Mouse (Mus musculus) right cerebral cortex, postnatal 10 days (tissue): ENCODE measurements around the gene Gad1.
A peak's percentile ranks its signal among the peaks of the same experiment; 100 is the strongest.

Source experiments
- DNase-seq, 2 experiments: peaks; one replicate each; pipeline ENCODE4 v3.0.0; 2021; ENCODE audit warnings: low spot score in 2 of 2

The Gad1 gene

DNA sequence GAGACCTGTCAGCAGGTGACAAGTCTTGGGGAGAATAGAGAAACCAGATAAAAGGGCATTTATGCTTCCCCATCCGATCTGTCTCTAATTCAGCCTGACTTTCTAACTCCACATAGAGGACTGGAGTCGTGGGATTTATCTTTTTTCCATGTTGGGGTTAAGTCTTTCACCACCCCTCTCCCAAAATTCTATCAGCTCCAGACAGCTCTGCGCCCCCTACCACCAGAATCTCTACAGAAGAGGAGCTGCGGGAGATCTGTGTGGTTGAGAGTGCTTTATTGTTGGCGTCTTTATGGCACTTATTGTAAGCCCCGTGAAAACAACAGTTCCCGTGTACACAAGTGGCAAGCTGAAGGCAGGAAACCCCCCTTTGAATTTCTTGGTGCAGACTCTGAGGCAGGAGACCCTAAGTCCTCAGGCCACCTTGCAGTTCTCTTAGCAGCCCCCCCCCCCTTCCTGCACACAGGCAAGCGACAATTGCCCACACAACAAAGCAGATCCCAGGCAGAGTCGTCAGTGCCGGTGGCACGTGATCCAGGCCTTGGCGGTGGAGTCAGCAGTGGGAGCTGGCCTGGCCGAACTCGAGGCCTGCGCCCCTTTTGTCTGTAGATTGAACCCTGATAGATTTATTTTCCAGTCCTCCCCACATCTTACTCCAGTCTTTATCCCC lies 11.9 kb downstream of the Gad1 start:
- DNase-seq: peak in 1 of 2 experiments; percentile 35

DNA sequence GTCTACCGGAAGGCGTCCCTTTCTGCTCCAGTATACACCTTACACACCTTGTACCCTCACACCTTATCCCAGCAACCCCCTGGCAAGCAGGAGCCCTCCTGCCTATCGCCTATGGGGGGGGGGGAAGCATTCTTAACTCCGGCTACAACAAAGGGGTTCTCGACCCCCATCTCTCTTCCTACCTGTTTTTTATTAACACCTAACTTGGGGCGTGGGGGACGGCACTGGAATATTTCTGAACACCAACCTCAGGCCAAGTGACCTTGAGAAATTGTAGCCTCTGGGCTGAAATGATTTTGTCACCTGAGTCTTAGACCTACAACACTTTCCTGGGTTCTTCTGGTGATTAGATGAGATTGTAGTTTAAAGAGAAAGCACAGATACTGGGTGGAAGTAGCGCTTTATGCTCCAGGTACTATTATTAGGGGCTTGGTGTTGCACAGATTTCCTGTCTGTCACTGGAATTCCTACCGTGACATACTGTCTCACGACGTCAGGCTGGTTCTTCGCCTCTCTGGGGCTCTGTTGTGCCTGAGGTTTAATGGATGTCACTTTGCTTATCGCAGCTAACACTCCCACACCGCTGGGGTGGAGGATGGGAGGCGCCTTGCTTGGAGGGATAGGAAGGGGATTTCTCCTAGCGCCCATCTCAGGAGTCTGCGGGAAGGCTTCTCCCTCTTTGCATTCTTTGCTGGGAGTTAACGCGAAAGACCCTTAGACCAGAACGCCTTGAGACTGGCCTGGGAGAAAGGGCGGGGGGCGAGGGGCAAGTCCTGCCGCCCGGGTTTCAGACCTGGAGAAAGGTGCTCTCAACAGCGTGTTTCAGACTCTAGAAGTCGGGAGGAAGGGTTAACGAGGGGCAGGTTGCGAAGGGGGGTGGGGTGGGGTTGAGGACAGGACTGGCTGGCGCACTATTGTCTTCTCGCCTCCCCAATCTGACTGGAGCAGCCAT lies 13.1 kb downstream of the Gad1 start:
- peak in 1 of 2 experiments; percentile 33 for DNase-seq

DNA sequence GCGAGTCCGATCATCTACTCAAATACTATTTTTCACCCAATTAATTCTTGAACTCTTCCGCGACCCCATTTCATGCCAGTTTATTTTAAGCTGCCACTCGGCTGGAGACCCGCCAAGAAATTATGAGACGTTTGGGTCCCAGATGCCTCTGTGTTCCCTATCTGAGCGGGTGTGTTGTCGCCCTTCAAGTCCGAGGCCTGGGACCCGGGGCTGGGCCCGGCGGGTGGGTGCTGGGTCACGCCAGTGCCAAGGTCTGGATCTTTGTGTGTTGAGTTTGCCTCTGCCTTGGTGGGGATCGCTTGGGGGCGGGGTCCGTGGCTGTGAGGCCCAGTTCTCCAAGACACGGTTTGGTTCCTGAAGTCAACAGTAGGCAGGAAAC lies 13.7 kb downstream of the Gad1 start:
- DNase-seq: peak in 1 of 2 experiments; percentile 42

DNA sequence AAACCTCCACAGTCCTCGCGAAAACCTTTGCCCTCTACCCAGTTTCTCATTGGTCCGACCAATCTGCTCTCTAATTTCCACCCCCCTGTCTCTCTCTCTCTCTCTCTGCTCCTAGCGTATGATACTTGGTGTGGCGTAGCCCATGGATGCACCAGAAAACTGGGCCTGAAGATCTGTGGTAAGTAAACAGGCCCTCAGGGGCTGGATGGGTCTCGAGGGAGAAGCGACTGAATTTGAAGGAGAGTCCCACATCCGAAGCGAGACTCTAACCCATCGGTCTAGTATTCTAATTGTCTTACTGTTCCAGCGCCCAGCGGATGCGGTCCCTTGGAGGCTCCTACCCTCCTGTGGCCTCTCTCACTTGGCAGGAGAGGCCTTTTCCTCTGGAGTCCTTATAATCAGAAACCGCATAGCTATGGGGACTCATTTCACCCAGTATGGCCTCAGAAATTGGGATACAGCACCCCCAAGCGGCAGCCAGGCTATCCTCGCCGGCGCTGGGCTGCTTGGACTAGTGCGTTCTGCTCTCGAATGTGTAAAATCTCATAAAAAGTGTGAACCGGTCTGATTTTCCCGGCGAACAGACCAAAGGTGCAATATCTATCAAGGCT lies 14.3 kb downstream of the Gad1 start:
- DNase-seq: peak; percentile 61 to 69

DNA sequence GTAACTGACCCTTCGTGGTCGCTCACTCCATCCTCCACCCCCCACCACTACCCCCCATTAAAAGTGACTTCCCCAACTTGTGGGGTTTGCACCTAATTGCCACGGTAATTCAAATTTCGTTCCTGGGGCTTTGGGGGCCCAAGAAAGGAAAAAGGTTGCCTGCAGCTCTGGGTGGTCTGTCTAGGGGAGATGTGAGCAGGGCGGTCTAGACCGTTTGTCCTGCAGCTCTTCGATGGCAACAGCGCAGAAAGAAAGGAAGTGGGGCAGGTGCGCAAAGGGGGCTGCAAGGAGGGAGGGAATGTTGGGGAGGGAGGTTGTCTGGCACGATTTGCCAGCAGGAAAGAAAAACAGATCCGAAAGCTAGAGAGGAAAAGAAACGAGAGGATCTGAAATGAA lies 14.8 kb downstream of the Gad1 start:
- DNase-seq: no peak

DNA sequence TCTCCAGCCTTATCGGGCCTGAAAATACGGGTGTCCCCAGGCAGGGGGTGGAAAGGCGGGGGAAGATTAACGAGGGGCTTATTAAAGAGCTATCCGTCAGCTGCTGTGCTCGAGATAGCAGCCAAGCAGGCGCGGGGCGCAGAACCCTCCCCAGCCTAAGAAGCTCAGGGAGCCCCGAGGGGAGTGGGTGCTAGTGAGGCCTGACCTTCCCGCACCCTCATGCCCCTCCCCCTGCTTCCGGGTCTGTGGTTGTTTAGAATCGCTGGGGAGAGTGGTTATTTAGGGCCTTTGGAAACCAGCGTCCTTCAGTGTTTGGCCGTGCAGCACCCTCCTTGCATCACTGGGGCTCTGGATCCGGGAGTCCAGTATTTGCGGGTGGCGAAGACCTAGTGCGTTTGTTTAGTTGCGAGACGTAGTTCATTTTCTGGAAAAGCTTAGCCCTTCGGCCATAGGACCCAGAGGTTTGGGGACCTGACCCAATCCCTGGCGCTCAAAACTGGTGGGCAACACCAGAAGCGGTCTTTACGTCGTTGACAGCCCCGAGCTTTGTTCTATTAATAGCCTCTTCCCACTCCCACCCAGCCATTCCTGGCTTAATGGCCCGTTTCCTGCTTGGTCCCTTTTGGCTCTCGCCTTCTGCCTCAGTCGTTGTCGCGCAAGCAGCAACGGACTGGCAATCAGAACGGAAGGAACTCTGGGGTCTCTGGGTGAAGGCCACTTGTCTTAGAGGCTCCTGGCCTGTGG lies 15.5 kb downstream of the Gad1 start:
- peak in 1 of 2 experiments; percentile 31 for DNase-seq

DNA sequence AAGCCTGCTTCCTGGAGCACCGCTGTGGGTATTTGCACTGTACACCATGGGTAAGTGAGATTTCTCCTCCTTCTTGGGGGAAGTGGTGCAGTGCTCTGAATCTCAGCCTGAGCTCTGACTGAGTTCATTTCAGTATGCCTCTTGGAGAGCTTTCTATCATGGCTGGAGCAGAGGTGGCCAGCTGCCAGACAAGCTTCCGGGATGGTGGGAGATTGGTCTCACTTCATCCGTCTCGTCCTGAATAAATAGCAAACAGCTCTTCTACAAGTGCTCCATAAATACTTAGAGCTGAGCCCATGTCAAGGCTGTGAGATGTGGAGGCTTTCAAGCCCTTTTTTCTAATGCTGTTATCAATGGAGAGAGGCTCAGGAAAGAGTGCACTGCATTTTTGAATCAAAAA lies 18.8 kb downstream of the Gad1 start:
- no peak for DNase-seq

DNA sequence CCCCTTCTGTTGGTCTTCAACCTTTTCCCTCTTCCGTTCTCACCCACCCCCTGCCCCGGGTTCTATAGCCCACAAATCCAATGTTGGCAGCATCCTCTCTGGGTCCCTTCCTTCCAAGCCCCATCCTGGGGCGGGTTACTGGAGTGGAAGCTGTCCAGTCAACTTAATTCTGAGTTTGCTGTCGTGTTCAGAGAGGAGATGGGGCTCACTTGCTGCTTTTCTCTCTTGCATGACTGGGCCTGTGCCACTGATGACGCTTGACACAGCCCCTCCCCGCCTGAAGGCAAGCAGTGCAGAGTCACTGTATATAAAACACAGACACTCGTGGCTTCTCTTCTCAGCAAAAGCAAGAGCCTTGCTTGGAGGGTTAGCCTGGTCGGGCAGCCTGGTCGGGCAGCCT lies 19.4 kb downstream of the Gad1 start:
- no peak for DNase-seq

DNA sequence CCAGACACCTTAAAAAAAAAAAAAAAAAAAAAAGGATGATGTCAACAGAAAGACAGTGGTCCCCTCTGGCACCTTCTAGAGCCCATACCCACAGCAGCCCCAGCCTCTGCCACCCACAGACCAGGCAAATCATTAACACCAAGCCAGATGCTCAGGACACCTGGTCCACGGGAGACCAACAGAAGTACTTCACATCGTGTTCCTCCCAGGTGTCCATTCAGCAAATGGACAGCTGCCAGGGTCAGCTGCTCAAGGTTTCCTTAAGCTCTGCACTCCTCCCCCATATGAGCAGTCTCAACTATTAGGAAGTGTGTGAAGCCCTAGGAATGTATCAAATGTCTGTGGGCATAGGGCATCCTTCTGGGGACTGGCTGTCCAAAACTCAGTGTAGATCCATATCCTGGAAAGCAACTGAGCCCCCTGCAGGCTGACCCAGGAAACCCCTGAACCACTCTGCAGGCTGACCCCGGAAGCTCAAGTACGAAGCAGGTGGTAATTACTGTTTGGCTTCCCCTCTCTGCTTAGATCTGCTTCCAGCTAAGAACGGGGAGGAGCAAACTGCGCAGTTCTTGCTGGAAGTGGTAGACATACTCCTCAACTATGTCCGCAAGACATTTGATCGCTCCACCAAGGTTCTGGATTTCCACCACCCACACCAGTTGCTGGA lies 20.8 kb downstream of the Gad1 start:
- DNase-seq: no peak

DNA sequence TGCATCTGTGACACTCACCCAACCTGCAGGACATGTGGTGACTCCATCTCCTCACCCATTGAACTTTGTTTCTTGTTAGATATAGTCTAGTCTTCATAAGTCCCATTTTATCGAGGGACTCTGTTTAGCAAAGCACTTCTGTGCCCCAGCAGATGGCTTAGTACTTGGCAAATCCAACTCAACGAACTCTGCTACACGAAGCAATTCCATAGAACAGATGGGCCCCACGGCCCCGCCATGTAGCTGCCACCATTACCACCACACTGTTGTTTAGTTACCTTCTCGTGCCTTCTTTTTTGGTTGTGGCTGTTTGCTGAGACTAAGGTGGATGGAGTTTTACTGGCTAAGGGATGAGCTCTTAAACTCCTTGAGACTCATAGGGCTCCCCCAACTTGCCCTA lies 35.3 kb downstream of the Gad1 start:
- DNase-seq: no peak

DNA sequence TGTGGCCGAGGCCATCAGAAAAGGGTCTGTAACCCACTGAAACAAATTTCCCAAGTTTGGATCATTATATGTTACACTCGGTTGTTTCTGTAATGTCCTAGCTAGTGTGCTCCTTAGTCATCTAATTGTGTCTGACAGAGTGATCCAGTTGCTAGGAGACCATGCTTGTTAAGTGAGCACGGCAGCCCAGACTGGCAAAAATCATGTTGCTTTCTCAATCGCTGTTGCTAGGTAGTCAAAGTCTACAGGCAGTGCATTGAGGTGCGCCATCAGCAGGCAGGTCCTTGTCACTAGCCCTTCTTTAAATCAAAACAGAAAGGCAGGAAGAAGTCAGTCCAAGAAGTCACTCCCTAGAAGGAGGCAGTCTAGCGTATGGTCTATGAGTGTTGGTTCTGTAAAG lies 39.6 kb downstream of the Gad1 start:
- DNase-seq: peak; percentile 63 to 79

DNA sequence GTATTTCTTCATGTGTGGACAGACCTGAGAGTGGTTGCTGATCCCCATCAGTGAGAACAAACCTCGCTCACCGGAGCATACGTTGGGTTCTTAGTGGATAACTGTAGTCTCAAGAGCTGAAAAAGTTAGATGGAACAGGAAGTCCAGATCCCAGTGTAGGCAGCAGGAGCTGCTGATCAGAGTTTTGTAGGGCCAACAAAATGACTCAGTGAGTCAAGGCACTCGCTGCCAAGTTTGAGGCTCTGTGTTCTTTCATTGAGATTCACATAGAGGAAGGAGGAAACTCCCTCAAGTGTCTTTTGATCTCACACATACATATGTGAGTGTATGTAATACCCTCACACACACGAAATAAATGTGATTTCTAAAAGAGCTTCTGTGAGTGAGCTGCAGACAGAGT lies 40.8 kb downstream of the Gad1 start:
- no peak for DNase-seq

DNA sequence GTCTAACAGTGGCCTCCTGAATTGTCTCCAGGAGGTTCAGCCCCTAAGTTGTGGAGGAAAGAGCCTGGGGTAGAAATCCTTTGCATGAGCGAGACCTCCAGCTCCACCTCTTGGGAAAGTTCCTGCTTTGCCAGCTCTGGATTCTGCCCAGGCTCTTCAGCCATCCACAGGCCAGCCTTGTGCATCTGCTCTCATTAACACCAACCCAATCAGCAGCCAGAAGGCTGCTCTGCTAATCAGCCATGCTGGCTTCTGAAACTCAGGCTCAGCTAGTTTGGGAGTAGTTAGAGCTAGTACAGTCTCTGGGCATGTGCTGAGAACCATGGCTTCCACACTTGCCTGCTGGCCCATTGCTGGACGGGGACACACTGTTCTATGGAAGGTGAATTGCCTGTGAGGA lies 43.0 kb downstream of the Gad1 start:
- DNase-seq: no peak

DNA sequence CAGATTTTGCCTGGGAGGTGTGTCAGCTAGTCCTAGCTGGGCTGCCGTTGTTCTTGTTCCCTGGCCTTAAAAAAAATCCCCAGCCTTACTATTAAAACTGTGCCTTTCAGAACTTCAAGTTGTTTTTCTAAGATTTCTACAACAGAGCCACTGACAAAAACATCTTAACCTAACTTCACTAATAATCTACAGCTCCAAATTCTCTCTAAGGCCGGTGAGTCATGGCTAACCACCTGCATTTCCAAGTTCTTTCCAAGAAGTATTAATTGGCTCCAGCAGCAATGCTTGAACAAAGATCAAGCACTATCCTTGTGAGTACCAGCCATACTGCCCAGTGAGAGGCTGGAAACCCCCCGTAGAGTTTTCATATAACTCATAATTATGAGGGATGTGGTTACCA lies 56.9 kb downstream of the Gad1 start:
- DNase-seq: no peak

DNA sequence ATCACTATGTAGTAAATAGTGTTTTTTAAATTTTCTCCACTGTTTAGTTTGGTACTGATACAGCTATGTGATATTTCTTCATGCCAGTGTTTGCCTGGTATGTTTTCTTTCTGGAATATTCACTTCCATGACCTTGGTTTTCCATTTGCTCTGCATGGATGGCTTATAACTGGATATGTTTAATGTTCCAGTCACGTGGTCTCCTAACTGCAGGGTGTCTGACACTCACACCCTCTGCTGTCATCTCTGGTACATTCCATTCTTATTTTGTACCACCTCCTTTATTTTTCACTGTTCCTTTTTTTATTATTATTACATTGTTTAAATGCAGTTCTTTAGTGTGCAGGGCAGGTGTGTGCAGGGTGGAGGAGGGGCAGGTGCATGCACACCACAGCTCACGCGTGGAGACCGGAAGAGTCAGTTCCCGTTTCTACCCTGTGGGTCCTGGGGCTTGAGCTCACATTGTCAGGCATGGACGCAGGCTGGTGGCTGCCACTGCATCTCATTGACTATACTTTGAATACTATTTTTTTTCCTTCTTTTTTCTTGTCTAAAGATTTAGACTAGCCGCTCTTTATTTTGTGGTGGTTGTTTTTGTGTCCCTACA lies 62.0 kb downstream of the Gad1 start:
- no peak for DNase-seq

DNA sequence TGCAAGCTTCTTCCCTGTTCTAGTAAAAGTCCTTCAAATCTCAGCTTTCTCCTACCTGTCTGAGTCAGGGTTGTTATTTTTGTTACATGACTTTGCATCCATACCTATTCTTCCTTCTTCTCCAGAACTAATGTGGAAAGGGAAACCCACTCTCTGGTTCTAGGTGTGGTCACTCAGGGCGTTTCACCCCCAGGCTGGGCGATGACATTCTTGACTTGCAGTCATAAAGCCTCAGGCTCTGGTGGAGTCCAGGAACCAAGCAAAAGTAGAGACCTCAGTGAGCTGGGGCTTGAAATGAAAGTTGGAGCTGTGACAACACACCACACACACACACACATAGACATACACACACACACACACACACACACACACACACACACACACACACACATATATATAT lies 63.2 kb downstream of the Gad1 start:
- DNase-seq: no peak

DNA sequence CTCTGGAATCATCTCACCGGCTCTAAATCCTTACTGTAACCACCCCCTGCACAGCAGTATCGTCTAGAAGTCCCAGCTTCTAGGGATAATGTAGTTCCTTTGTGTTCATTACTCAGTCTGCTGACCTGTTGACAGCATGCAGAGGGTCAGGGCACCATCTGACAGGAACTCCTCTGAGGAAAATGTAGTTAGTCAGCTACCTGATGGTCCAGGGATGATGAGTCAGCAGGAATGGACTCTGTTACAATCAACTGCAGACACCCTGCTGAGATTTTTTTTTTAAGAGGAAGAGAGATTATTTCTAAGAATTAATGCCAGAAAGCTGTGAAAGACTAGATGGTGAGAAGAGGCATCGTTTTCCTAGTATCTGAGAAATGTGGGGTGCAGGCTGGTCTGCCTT lies 63.7 kb downstream of the Gad1 start:
- no peak for DNase-seq

DNA sequence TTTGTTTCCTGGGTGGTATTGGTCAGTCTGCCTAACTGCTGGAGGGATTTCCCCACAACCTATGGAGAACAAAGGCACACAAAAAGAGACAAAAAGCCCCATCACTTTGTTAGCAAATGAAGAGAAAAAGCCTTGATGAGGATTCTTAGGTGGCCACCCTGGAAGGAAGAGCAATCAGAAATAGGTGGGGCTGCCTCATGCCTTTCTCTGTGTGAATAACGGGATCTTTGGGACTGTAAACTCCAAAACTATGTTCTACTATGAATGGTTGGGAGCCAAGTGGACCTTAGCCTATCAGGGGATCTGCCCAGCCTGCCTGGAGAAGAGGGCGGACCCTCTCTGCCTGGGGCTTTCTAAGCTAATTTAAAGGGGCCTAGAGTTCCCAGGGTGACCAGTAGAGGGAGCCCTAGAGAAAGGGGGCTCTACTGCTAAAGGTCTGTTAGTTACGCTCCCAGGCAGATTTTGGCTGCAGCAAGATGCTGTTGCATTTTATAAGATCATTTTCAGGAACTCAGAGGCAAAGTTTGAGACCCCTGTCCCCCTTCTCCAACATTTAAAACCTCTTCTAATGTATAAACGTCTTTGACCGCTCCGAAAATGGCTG lies 66.5 kb downstream of the Gad1 start:
- no peak for DNase-seq

DNA sequence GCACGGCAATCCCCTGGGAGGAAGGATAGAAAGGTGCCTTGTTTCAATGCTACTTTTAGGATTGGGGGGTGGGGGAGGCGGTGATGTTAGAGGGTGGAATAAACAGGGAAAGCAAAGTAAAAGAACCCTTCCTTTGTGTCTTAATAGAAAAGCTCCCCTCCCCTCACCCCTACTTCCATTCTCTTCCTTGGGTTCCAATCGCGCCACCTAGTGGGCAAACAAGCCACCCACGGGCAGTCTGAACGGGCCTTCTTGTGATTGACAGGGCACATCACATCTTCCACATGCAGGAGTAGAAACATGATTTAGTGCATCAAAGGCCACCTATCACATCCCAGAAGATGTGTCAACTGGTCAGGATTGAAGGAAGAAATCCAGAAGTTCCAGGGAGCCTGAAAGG lies 67.4 kb downstream of the Gad1 start:
- DNase-seq: peak; percentile 54 to 72

DNA sequence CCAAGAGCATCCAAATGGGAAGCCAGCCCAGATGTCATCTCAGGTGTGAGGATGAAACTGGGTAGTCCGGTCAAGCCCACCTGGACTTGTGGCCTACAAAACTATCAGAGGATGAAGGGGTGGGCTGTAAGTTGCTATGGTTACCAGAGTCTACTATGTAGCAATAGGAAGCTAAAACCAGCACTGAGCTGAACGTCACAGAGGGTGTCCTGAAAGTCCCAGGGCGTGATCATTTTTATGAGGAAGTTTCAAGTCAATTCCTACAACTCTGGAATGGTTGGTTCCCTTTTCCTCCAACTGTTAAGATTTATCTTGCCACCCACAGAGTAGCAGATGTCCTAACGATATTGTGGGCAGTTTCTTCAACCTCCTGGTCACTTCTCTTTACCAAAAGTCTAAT lies 69.4 kb downstream of the Gad1 start:
- DNase-seq: no peak

DNA sequence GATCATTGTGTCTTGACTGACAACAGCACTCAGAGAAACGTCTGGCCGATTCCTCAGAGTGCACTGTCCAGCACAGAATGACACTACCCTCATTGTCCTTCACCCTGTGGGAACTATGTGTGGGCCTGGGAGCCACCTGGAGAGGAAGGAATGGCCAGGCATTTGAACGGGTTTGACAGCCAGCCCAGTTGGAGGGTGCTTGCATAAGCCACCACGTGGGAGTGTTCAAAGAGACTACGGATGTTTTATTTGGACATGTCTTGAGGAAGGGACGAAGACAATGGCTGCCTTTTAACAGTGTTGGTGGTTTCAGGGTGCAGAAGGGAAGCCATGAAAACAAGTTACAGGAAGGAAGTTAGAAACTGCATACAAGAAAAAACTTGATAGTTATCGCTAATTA lies 72.9 kb downstream of the Gad1 start:
- no peak for DNase-seq
